ENCODE assay signal across 11 mouse cellular contexts in the genomic region with DNA sequence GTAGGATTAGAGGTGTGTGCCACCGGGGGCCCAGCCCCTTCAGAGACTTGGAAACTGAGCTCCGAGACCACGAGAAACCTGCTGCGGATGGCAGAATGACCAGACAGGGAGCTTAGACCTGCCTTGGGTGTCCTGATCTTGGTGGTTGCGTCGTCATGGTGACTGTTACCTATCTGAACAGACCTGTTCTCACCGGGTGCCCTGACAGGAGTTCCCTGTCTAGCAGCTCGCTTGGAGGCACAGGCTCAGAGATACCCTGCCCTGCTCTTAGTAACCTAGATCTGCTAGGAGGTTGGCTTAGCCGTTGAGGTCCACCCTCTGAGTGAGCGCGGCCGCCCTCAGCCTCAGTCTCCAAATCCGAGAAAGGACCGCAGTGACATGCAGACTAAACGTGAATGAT.
DNase-seq lines count a peak whose midpoint lies in the region; ATAC-seq and TF ChIP-seq lines count a peak whose summit lies in the region.
"Had no signal": no experiment of that assay in that cellular context is flagged by ENCODE, and none has a peak within 500 bp of the region (broad histone marks: within the 10 kb centered on the region; RNA-seq: fewer than 3 reads in every experiment).

No protein-coding gene starts in this region.

- no peak for TF ChIP-seq EP300 in ES-Bruce4 (IDR thresholded peaks at IDR 0.05; ENCODE audit: insufficient read depth, low read depth, low read length)

- H3K4me3 ChIP-seq in heart, embryonic 12.5 days: no peak overlapping the region
- no peak overlapping the region for H3K4me3 ChIP-seq in ES-Bruce4 (ENCODE audit: low read depth, low read length)
- no peak overlapping the region for H3K4me3 ChIP-seq in forebrain, embryonic 14.5 days (ENCODE audit: low read depth, low read length)
- H3K4me3 ChIP-seq in limb, embryonic 14.5 days (replicated peaks; ENCODE audit: low read length): no peak overlapping the region
- H3K4me3 ChIP-seq: liver, embryonic 15.5 days had no signal

- peak overlapping the region; percentile 45; the same call in 1 of the 2 replicates for H3K27ac ChIP-seq in heart, embryonic 12.5 days (ENCODE audit: poor library complexity, severe bottlenecking)
- H3K27ac ChIP-seq in ES-Bruce4 (ENCODE audit: insufficient read depth, low read length): peak overlapping the region; percentile 7; the same call in 1 of the 2 replicates
- H3K27ac ChIP-seq in forebrain, embryonic 14.5 days (ENCODE audit: low read depth, low read length): peak overlapping the region; percentile 95
- no peak overlapping the region for H3K27ac ChIP-seq in limb, embryonic 14.5 days (replicated peaks; ENCODE audit: low read depth, low read length)
- H3K27ac ChIP-seq: liver, embryonic 15.5 days had no signal

- peak overlapping the region; percentile 37 for H3K4me2 ChIP-seq in heart, embryonic 12.5 days
- H3K4me2 ChIP-seq in forebrain, embryonic 14.5 days (ENCODE audit: low read length): peak overlapping the region; percentile 25
- no peak overlapping the region for H3K4me2 ChIP-seq in limb, embryonic 14.5 days (replicated peaks; ENCODE audit: low read depth, low read length, severe bottlenecking)
- H3K4me2 ChIP-seq: liver, embryonic 15.5 days had no signal

- TF ChIP-seq CTCF in ES-Bruce4 (IDR thresholded peaks at IDR 0.05; ENCODE audit: low read depth, low read length): no peak

- H3K27me3 ChIP-seq in heart, embryonic 12.5 days (replicated peaks): no peaks in the 10 kb centered on the region
- H3K27me3 ChIP-seq in ES-Bruce4 (ENCODE audit: control insufficient read depth, insufficient read depth, low read length, poor library complexity, severe bottlenecking): no peaks in the 10 kb centered on the region
- H3K27me3 ChIP-seq in forebrain, embryonic 14.5 days (replicated peaks; ENCODE audit: control insufficient read depth, insufficient read depth, low read length): no peaks in the 10 kb centered on the region
- H3K27me3 ChIP-seq in limb, embryonic 14.5 days (ENCODE audit: control insufficient read depth, insufficient read depth, low read length): no peaks in the 10 kb centered on the region
- H3K27me3 ChIP-seq: liver, embryonic 15.5 days had no signal

- no peak for ATAC-seq in heart, embryonic 12.5 days (ENCODE audit: insufficient number of reproducible peaks, low FRiP score)
- ATAC-seq in forebrain, embryonic 14.5 days: no peak
- ATAC-seq in limb, embryonic 14.5 days (ENCODE audit: low FRiP score, low read depth): no peak
- ATAC-seq: activated CD4-positive, CD25-positive, alpha-beta regulatory T cell, adult 4 months had no signal

- no peaks in the 10 kb centered on the region for H3K36me3 ChIP-seq in heart, embryonic 12.5 days
- H3K36me3 ChIP-seq in ES-Bruce4 (ENCODE audit: control insufficient read depth, insufficient read depth, low read length, poor library complexity, severe bottlenecking): no peaks in the 10 kb centered on the region
- no peaks in the 10 kb centered on the region for H3K36me3 ChIP-seq in forebrain, embryonic 14.5 days (ENCODE audit: control insufficient read depth, insufficient read depth, low read length)
- H3K36me3 ChIP-seq in limb, embryonic 14.5 days (ENCODE audit: control insufficient read depth, insufficient read depth, low read length): no peaks in the 10 kb centered on the region

- no peaks in the 10 kb centered on the region for H3K9me3 ChIP-seq in heart, embryonic 12.5 days (replicated peaks)
- H3K9me3 ChIP-seq in ES-Bruce4 (replicated peaks; ENCODE audit: control insufficient read depth, insufficient read depth, low read length, poor library complexity, severe bottlenecking): no peaks in the 10 kb centered on the region
- no peaks in the 10 kb centered on the region for H3K9me3 ChIP-seq in forebrain, embryonic 14.5 days (replicated peaks; ENCODE audit: control insufficient read depth, low read length)
- no peaks in the 10 kb centered on the region for H3K9me3 ChIP-seq in limb, embryonic 14.5 days (ENCODE audit: control insufficient read depth, low read length)
- H3K9me3 ChIP-seq: liver, embryonic 15.5 days had no signal

- TF ChIP-seq POLR2A in ES-Bruce4 (IDR thresholded peaks at IDR 0.05; ENCODE audit: insufficient read depth, low read length): no peak
- TF ChIP-seq POLR2A in limb, embryonic 14.5 days (IDR thresholded peaks at IDR 0.05; ENCODE audit: borderline replicate concordance, extremely low read depth, insufficient read depth, insufficient read length): no peak

- H3K9ac ChIP-seq in heart, embryonic 12.5 days: peak overlapping the region; percentile 60
- peak overlapping the region; percentile 9 for H3K9ac ChIP-seq in ES-Bruce4 (ENCODE audit: low read depth, poor library complexity, severe bottlenecking)
- peak overlapping the region; percentile 40; the same call in 1 of the 2 replicates for H3K9ac ChIP-seq in forebrain, embryonic 14.5 days (ENCODE audit: low read length)
- H3K9ac ChIP-seq in limb, embryonic 14.5 days (ENCODE audit: low read depth, low read length, severe bottlenecking): 0 out of 2 replicates have a peak overlapping the region, but pooled peaks have one; percentile 8
- H3K9ac ChIP-seq: liver, embryonic 15.5 days had no signal

- 61% methylated on average over 15 of the region's 15 CpGs for WGBS in heart, embryonic 12.5 days
- 64% methylated on average over 15 of the region's 15 CpGs for WGBS in forebrain, embryonic 14.5 days
- WGBS in limb, embryonic 14.5 days: 59% methylated on average over 15 of the region's 15 CpGs

- no peak for DNase-seq in heart, postnatal 4 days
- no peak for DNase-seq in forebrain, embryonic 14.5 days (ENCODE audit: low spot score)
- no peak for DNase-seq in limb, embryonic 14.5 days (ENCODE audit: low spot score)
- DNase-seq in adrenal gland, adult 2 months: no peak
- no peak for DNase-seq in frontal cortex, adult 2 months (ENCODE audit: extremely low spot score in 1 of 2, low spot score in 1 of 2)
- DNase-seq in layer of hippocampus, postnatal 36 days: no peak
- DNase-seq: kidney, postnatal 25 days had no signal

- H3K4me1 ChIP-seq in heart, embryonic 12.5 days (replicated peaks): peaks cover 94% of the 10 kb centered on the region
- H3K4me1 ChIP-seq in ES-Bruce4 (ENCODE audit: control insufficient read depth, insufficient read depth, low read length): peaks cover 23% of the 10 kb centered on the region
- peaks cover 82% of the 10 kb centered on the region for H3K4me1 ChIP-seq in forebrain, embryonic 14.5 days (ENCODE audit: control insufficient read depth, insufficient read depth, low read length)
- H3K4me1 ChIP-seq in limb, embryonic 14.5 days (ENCODE audit: control insufficient read depth, insufficient read depth, low read length): peaks cover 49% of the 10 kb centered on the region

Comparison
In these comparisons a context has a peak if more than half of its experiments do, and no peak if none do; other contexts are left out.
1. H3K9ac ChIP-seq: peak in every context shown above with its lines; median percentile 60 in heart, embryonic 12.5 days; 40 in forebrain, embryonic 14.5 days; 9 in ES-Bruce4; 8 in limb, embryonic 14.5 days.